Mouse (Mus musculus): ENCODE data around the gene Zfp39. TPM values are rescaled to one million over a fixed set of nuclear protein-coding genes. Genes with fewer than 3 reads are reported as not detected.

Zfp39 gene
- total RNA-seq, 4 experiments from 2014 or later, result 3.8 to 6.3 (median 5.8) TPM

Other genes with a start within 250 kb of the Zfp39 start
- not detected for gene Olfr322, start 245.4 kb downstream of the Zfp39 start, total RNA-seq (2022)
- gene Olfr320, start 223.1 kb downstream of the Zfp39 start, total RNA-seq (2022), result not detected
- not detected for gene Olfr319, start 205.1 kb downstream of the Zfp39 start, total RNA-seq (2022)
- not detected for gene Olfr318, start 180.2 kb downstream of the Zfp39 start, total RNA-seq (2022)
- gene Olfr317, start 165.0 kb downstream of the Zfp39 start, total RNA-seq (2022), result not detected
- gene Olfr316, start 151.5 kb downstream of the Zfp39 start, total RNA-seq (2022), result not detected
- not detected for gene Olfr315, start 131.0 kb downstream of the Zfp39 start, total RNA-seq (2022)
- not detected for gene Olfr314, start 121.3 kb downstream of the Zfp39 start, total RNA-seq (2022)
- 1 to 10 TPM; 2.4 to 3.7 (median 2.9) TPM for gene Fam183b, start 102.3 kb downstream of the Zfp39 start, total RNA-seq (2022)
- gene Olfr313, start 89.2 kb downstream of the Zfp39 start, total RNA-seq (2022), result not detected
- not detected for gene Olfr312, start 75.0 kb downstream of the Zfp39 start, total RNA-seq (2022)
- not detected for gene Olfr311, start 65.0 kb downstream of the Zfp39 start, total RNA-seq (2022)
- gene Gm12258, start 57.1 kb downstream of the Zfp39 start, total RNA-seq (2022), result 10 to 100 TPM in 2 of 4 experiments, 1 to 10 TPM in 2; 4.4 to 15.0 (median 10.3) TPM
- gene 2810021J22Rik, start 37.0 kb downstream of the Zfp39 start, total RNA-seq (2022), result 10 to 100 TPM in 1 of 4 experiments, 1 to 10 TPM in 3; 4.7 to 10.8 (median 7.9) TPM
- gene Btnl10, start 13.7 kb upstream of the Zfp39 start, total RNA-seq (2022), result not detected
- gene Rnf187, start 34.7 kb upstream of the Zfp39 start, total RNA-seq (2022), result 100 to 1,000 TPM; 179 to 200 (median 190) TPM
- 10 to 100 TPM in 2 of 4 experiments, 1 to 10 TPM in 2; 3.3 to 12.2 (median 7.8) TPM for gene Hist3h2ba, start 44.7 kb upstream of the Zfp39 start, total RNA-seq (2022)
- 10 to 100 TPM; 18.8 to 28.5 (median 26.2) TPM for gene Hist3h2a, start 50.5 kb upstream of the Zfp39 start, total RNA-seq (2022)
- gene Trim17, start 50.5 kb upstream of the Zfp39 start, total RNA-seq (2022), result under 1 TPM; 0.21 to 0.59 (median 0.46) TPM
- gene Trim11, start 73.9 kb upstream of the Zfp39 start, total RNA-seq (2022), result 10 to 100 TPM; 23.2 to 38.7 (median 31.3) TPM
- 1 to 10 TPM; 1.5 to 2.2 (median 1.6) TPM for gene Obscn, start 232.2 kb upstream of the Zfp39 start, total RNA-seq (2022)